Mouse (Mus musculus) olfactory bulb, adult 2 months (tissue): Measurements from ENCODE around the gene Med27.

Source experiments
- CTCF ChIP-seq: fragments of 200-500 bp; IDR thresholded peaks from 2 replicates; pipeline ENCODE4 v1.5.1; 2012; ENCODE audit warnings: low read depth, mild to moderate bottlenecking, low read length, moderate library complexity; ENCODE audit not compliant: insufficient read depth
- POLR2A ChIP-seq: fragments of 200-500 bp; IDR thresholded peaks from 2 replicates; pipeline ENCODE4 v1.6.1; 2012; ENCODE audit warnings: mild to moderate bottlenecking, low read depth, low read length, moderate library complexity; ENCODE audit not compliant: insufficient read depth

- TF ChIP-seq POLR2A (no peak), CTCF (no peak)
Observed at GRCm38 (mm10) chr2:29383133-29383532, 36.5 kb downstream of the Med27 start.
